Mouse (Mus musculus): ENCODE measurements around the gene Hspa1a.
"Not testable (repeated sequence)": the region's sequence is repeated elsewhere in the genome, so short reads cannot be mapped to it uniquely, and the experiment has no call there.

The Hspa1a gene

GRCm38 (mm10) chr17:34972069-34972749 lies at the start of gene Hspa1a, which contains the start of gene Hspa1l:
TSS of gene Hspa1a (minus strand) at chr17:34972156.
TSS of gene Hspa1l (plus strand) at chr17:34972703.
- peak; percentile 96 to 97 for DNase-seq (ENCODE audit: low spot score in 2 of 2)

GRCm38 (mm10) chr17:35021163-35021808 lies 49.3 kb upstream of the Hspa1a start:
- peak; percentile 85 to 86 for DNase-seq (ENCODE audit: low spot score in 2 of 2)

- no peak for DNase-seq (ENCODE audit: low spot score in 2 of 2)
Measured at GRCm38 (mm10) chr17:35020551-35020950, 48.6 kb upstream of the Hspa1a start.

- DNase-seq (ENCODE audit: low spot score in 2 of 2): no peak
Measured at GRCm38 (mm10) chr17:35019894-35020293, 47.9 kb upstream of the Hspa1a start.

- DNase-seq (ENCODE audit: low spot score in 2 of 2): no peak
Measured at GRCm38 (mm10) chr17:35018171-35018570, 46.2 kb upstream of the Hspa1a start.

- DNase-seq (ENCODE audit: low spot score in 2 of 2): no peak
Measured at GRCm38 (mm10) chr17:35017706-35018030, 45.7 kb upstream of the Hspa1a start.

GRCm38 (mm10) chr17:35016791-35017705 lies 45.1 kb upstream of the Hspa1a start:
- no peak for DNase-seq (ENCODE audit: low spot score in 2 of 2)

GRCm38 (mm10) chr17:35016376-35016775 lies 44.4 kb upstream of the Hspa1a start, which contains the start of gene Vwa7:
TSS of gene Vwa7 (plus strand) at chr17:35016579.
- DNase-seq (ENCODE audit: low spot score in 2 of 2): peak in 1 of 2 experiments; percentile 19

- DNase-seq (ENCODE audit: low spot score in 2 of 2): no peak
Measured at GRCm38 (mm10) chr17:35015296-35015695, 43.3 kb upstream of the Hspa1a start.

- no peak for DNase-seq (ENCODE audit: low spot score in 2 of 2)
Measured at GRCm38 (mm10) chr17:35013221-35013620, 41.3 kb upstream of the Hspa1a start.

GRCm38 (mm10) chr17:35012430-35012829 lies 40.5 kb upstream of the Hspa1a start:
- DNase-seq (ENCODE audit: low spot score in 2 of 2): no peak

- DNase-seq (ENCODE audit: low spot score in 2 of 2): no peak
Measured at GRCm38 (mm10) chr17:35011440-35011839, 39.5 kb upstream of the Hspa1a start.

- DNase-seq (ENCODE audit: low spot score in 2 of 2): no peak
Measured at GRCm38 (mm10) chr17:35009586-35009985, 37.6 kb upstream of the Hspa1a start.

- no peak for DNase-seq (ENCODE audit: low spot score in 2 of 2)
Measured at GRCm38 (mm10) chr17:35007387-35007991, 35.5 kb upstream of the Hspa1a start.

- not testable (repeated sequence) for DNase-seq (ENCODE audit: low spot score in 2 of 2)
Measured at GRCm38 (mm10) chr17:35005902-35006301, 33.9 kb upstream of the Hspa1a start.

GRCm38 (mm10) chr17:35005158-35005557 lies 33.2 kb upstream of the Hspa1a start:
- no peak for DNase-seq (ENCODE audit: low spot score in 2 of 2)

- DNase-seq (ENCODE audit: low spot score in 2 of 2): no peak
Measured at GRCm38 (mm10) chr17:35004075-35004717, 32.2 kb upstream of the Hspa1a start.

GRCm38 (mm10) chr17:35003022-35003838 lies 31.3 kb upstream of the Hspa1a start:
- no peak for DNase-seq (ENCODE audit: low spot score in 2 of 2)

GRCm38 (mm10) chr17:35002153-35002865 lies 30.4 kb upstream of the Hspa1a start:
- no peak for DNase-seq (ENCODE audit: low spot score in 2 of 2)

Measured in heart, adult 9 months (tissue).